Mouse (Mus musculus): ENCODE measurements at regions not wholly inside any gene's neighbourhood (a gene's known extent, or its start where the extent isn't known, plus 50 kb on each side); places are given as distances from the start of the nearest gene placed in this dataset.

- Histone ChIP-seq H3K27me3 (ENCODE audit: control insufficient read depth, insufficient read depth, low read length) (no peaks in the 10 kb centered on the region), H3K27ac (ENCODE audit: low read depth) (no peak overlapping the region), H3K36me3 (replicated peaks; ENCODE audit: control insufficient read depth, insufficient read depth, low read length) (no peaks in the 10 kb centered on the region), H3K4me3 (ENCODE audit: low read depth, low read length) (no peak overlapping the region), H3K9ac (replicated peaks; ENCODE audit: low read depth, low read length) (no peak overlapping the region), H3K4me1 (ENCODE audit: control insufficient read depth, insufficient read depth) (no peaks in the 10 kb centered on the region), H3K9me3 (replicated peaks; ENCODE audit: control insufficient read depth, low read length) (no peaks in the 10 kb centered on the region), H3K4me2 (ENCODE audit: low read depth, low read length) (no peak overlapping the region)
- ATAC-seq (ENCODE audit: insufficient read depth, low read depth) (no peak), DNase-seq (ENCODE audit: low spot score) (no peak)
- 22% methylated on average over 1 of the region's 1 CpGs for whole genome bisulfite sequencing
- TF ChIP-seq EP300 (IDR thresholded peaks at IDR 0.05; ENCODE audit: low read depth) (no peak), CTCF (IDR thresholded peaks at IDR 0.05; ENCODE audit: low read depth) (no peak)
Measured at GRCm38 (mm10) chr2:159863185-159863584, 470.8 kb downstream of the Gm826 start.

DNA sequence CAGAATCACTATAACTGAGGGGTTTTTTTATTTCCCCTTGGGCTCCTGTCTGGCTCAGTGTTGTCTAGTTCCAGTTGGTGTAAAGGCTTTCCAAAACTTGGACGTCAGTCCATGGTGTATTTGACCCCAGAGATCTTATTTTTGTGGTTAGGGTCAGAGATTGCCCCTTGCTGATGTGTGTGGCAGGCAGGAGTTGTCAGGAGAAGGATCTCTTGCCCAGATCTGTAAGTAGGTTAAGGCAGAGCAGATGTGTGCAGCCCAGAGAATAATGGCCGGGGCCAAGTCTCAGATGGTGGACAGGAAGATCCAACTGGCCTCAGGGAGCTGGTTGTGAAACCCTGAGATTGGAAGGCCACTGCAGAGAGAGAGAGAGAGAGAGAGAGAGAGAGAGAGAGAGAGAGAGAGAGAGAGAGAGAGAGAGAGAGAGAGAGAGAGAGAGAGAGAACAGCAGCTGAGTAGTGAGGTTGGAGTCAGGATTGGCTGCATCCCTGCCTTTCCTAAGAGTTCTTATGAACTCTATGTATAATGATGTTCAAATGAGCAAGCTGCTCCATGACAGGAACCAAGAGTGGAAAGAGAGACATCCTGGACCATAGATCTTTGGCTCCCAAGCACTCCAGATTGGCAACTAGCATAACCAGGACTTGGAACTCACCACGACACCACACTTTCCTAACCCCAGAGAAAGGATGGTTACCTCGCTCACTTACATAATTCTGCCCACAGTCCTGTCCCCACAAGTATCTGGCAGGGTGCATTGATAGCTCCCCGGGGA, 479.9 kb downstream of the Gm826 start:
- no peaks in the 10 kb centered on the region for H3K36me3 ChIP-seq (replicated peaks; ENCODE audit: control insufficient read depth, insufficient read depth, low read length)
- 77% methylated on average over 5 of the region's 5 CpGs for WGBS
- no peaks in the 10 kb centered on the region for H3K9me3 ChIP-seq (replicated peaks; ENCODE audit: control insufficient read depth, low read length)

DNA sequence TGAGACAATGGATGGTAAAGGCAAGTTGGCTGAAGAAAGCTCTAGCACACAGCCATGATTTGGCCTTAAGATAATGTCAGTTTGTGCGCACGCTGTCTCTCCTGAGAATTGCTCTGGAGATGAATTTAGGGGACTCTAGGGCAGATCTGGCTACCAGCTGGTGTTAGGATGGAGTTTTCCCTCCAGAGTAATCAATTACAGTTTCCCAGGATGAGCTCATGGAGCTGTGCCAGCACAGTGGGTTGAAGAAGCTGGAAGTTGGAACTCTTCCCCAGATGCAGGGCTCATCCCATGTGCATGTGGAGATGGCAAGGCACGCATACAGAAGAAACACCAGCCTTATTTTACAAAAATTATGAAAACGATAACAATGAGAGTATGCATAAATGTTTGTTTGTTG, 481.0 kb downstream of the Gm826 start:
- ATAC-seq (ENCODE audit: insufficient read depth, low read depth) (no peak), DNase-seq (ENCODE audit: low spot score) (no peak)
- no peak overlapping the region for H3K27ac ChIP-seq (ENCODE audit: low read depth)
- H3K9me3 ChIP-seq (replicated peaks; ENCODE audit: control insufficient read depth, low read length) = no peaks in the 10 kb centered on the region
- no peaks in the 10 kb centered on the region for H3K36me3 ChIP-seq (replicated peaks; ENCODE audit: control insufficient read depth, insufficient read depth, low read length)
- H3K4me1 ChIP-seq (ENCODE audit: control insufficient read depth, insufficient read depth) = no peaks in the 10 kb centered on the region
- no peaks in the 10 kb centered on the region for H3K27me3 ChIP-seq (ENCODE audit: control insufficient read depth, insufficient read depth, low read length)
- H3K9ac ChIP-seq (replicated peaks; ENCODE audit: low read depth, low read length) = no peak overlapping the region
- TF ChIP-seq EP300 (IDR thresholded peaks at IDR 0.05; ENCODE audit: low read depth) (no peak), CTCF (IDR thresholded peaks at IDR 0.05; ENCODE audit: low read depth) (no peak)
- H3K4me3 ChIP-seq (ENCODE audit: low read depth, low read length) = no peak overlapping the region
- 77% methylated on average over 4 of the region's 4 CpGs for WGBS
- no peak overlapping the region for H3K4me2 ChIP-seq (ENCODE audit: low read depth, low read length)

More for the DNA sequence above, 479.9 kb downstream of the Gm826 start:
- DNase-seq (ENCODE audit: low spot score) = no peak
- TF ChIP-seq CTCF (IDR thresholded peaks at IDR 0.05; ENCODE audit: low read depth) (no peak), EP300 (IDR thresholded peaks at IDR 0.05; ENCODE audit: low read depth) (no peak)
- H3K9ac ChIP-seq (replicated peaks; ENCODE audit: low read depth, low read length) = no peak overlapping the region
- ATAC-seq (ENCODE audit: insufficient read depth, low read depth) = no peak
- no peaks in the 10 kb centered on the region for H3K4me1 ChIP-seq (ENCODE audit: control insufficient read depth, insufficient read depth)
- no peak overlapping the region for H3K4me3 ChIP-seq (ENCODE audit: low read depth, low read length)
- no peaks in the 10 kb centered on the region for H3K27me3 ChIP-seq (ENCODE audit: control insufficient read depth, insufficient read depth, low read length)
- H3K27ac ChIP-seq (ENCODE audit: low read depth) = no peak overlapping the region
- no peak overlapping the region for H3K4me2 ChIP-seq (ENCODE audit: low read depth, low read length)

GRCm38 (mm10) chr2:159832488-159833113, 501.4 kb downstream of the Gm826 start:
- no peak overlapping the region for H3K4me2 ChIP-seq (ENCODE audit: low read depth, low read length)
- H3K4me3 ChIP-seq (ENCODE audit: low read depth, low read length) = no peak overlapping the region
- H3K36me3 ChIP-seq (replicated peaks; ENCODE audit: control insufficient read depth, insufficient read depth, low read length) = no peaks in the 10 kb centered on the region
- no peak overlapping the region for H3K27ac ChIP-seq (ENCODE audit: low read depth)
- no peaks in the 10 kb centered on the region for H3K4me1 ChIP-seq (ENCODE audit: control insufficient read depth, insufficient read depth)
- no peak for ATAC-seq (ENCODE audit: insufficient read depth, low read depth)
- peak; percentile 6 for DNase-seq (ENCODE audit: low spot score)
- H3K27me3 ChIP-seq (ENCODE audit: control insufficient read depth, insufficient read depth, low read length) = no peaks in the 10 kb centered on the region
- H3K9me3 ChIP-seq (replicated peaks; ENCODE audit: control insufficient read depth, low read length) = no peaks in the 10 kb centered on the region
- no peak overlapping the region for H3K9ac ChIP-seq (replicated peaks; ENCODE audit: low read depth, low read length)
- 66% methylated on average over 7 of the region's 7 CpGs for WGBS
- TF ChIP-seq EP300 (IDR thresholded peaks at IDR 0.05; ENCODE audit: low read depth) (no peak), CTCF (IDR thresholded peaks at IDR 0.05; ENCODE audit: low read depth) (no peak)

DNA sequence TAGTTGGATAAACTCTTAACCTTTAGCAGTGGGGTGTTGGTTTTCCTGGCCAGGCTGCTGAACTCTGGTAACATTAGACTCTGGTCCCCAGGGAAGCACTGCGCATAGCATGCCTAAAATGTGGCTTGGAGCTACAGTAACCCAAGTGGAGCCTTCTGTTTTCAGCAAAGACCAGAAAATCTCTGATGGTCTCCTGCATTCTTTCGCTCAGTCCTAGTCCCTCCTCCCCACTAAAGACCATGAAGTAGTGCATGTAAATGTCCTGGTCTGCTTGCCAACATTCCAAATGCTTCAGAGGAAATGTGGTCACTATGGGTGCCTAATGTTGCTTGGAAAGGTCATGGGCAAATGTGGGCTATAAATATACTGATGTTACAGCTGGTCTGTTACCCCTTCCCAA, 507.5 kb downstream of the Gm826 start:
- WGBS = 75% methylated on average over 2 of the region's 2 CpGs
- no peaks in the 10 kb centered on the region for H3K9me3 ChIP-seq (replicated peaks; ENCODE audit: control insufficient read depth, low read length)
- no peak overlapping the region for H3K4me2 ChIP-seq (ENCODE audit: low read depth, low read length)
- H3K27ac ChIP-seq (ENCODE audit: low read depth) = no peak overlapping the region
- peaks cover 10% of the 10 kb centered on the region; the same call in 1 of the 2 replicates for H3K4me1 ChIP-seq (ENCODE audit: control insufficient read depth, insufficient read depth)
- TF ChIP-seq CTCF (IDR thresholded peaks at IDR 0.05; ENCODE audit: low read depth) (no peak), EP300 (IDR thresholded peaks at IDR 0.05; ENCODE audit: low read depth) (no peak)
- H3K27me3 ChIP-seq (ENCODE audit: control insufficient read depth, insufficient read depth, low read length) = no peaks in the 10 kb centered on the region
- DNase-seq (ENCODE audit: low spot score) = no peak
- ATAC-seq (ENCODE audit: insufficient read depth, low read depth) = peak; percentile 30; the same call in 1 of the 2 replicates
- no peak overlapping the region for H3K9ac ChIP-seq (replicated peaks; ENCODE audit: low read depth, low read length)
- no peaks in the 10 kb centered on the region for H3K36me3 ChIP-seq (replicated peaks; ENCODE audit: control insufficient read depth, insufficient read depth, low read length)
- no peak overlapping the region for H3K4me3 ChIP-seq (ENCODE audit: low read depth, low read length)

All from heart, postnatal 0 days (tissue).